Mouse (Mus musculus) forebrain, embryonic 15.5 days (tissue): Measurements from ENCODE around the gene Wdr59. TPM values are rescaled to one million over a fixed set of nuclear protein-coding genes. Genes with fewer than 3 reads are reported as not detected.

Source experiments
- ATAC-seq: fragments of 200-750 bp; cut with Nextera tagmentation; replicated peaks from 2 replicates; pipeline ENCODE4 v1.8.0; 2017; ENCODE audit warnings: mild to moderate bottlenecking, moderate TSS enrichment, moderate library complexity
- H3K27ac ChIP-seq: fragments of 300-500 bp; sonication (generic); replicated peaks from 2 replicates; pipeline ENCODE4 v1.5.1; 2015; ENCODE audit warnings: mild to moderate bottlenecking, inconsistent platforms
- H3K27me3 ChIP-seq: fragments of 300-500 bp; sonication (generic); 2 replicates; pipeline ENCODE4 v1.6.1; 2015; ENCODE audit warnings: inconsistent platforms
- H3K36me3 ChIP-seq: fragments of 300-500 bp; sonication (generic); 2 replicates; pipeline ENCODE4 v1.6.1; 2015; ENCODE audit warnings: mild to moderate bottlenecking, inconsistent platforms
- H3K4me1 ChIP-seq: fragments of 300-500 bp; sonication (generic); 2 replicates; pipeline ENCODE4 v1.6.1; 2015; ENCODE audit warnings: inconsistent platforms
- H3K4me2 ChIP-seq: fragments of 300-500 bp; sonication (generic); replicated peaks from 2 replicates; pipeline ENCODE4 v1.6.1; 2015; ENCODE audit warnings: mild to moderate bottlenecking, inconsistent platforms
- H3K4me3 ChIP-seq: fragments of 300-500 bp; sonication (generic); 2 replicates; pipeline ENCODE4 v1.5.1; 2015; ENCODE audit warnings: mild to moderate bottlenecking, inconsistent platforms
- H3K9ac ChIP-seq: fragments of 300-500 bp; sonication (generic); replicated peaks from 2 replicates; pipeline ENCODE4 v1.6.1; 2015; ENCODE audit warnings: mild to moderate bottlenecking, inconsistent platforms
- H3K9me3 ChIP-seq: fragments of 300-500 bp; sonication (generic); 2 replicates; pipeline ENCODE4 v1.6.1; 2016; ENCODE audit warnings: inconsistent platforms
- WGBS: fragments of 180-500 bp; shearing (Covaris S2); methylation state at CpG from one replicate; pipeline ENCODE4 v1.1.7; 2015; ENCODE audit warnings: mixed read lengths; 5-methylcytosine and 5-hydroxymethylcytosine counted together
- polyA plus RNA-seq: library from polyadenylated mRNA; unstranded; fragments of >200 nt; fragmentation: Nextera tagmentation; extraction: Ambion mirVana; gene quantifications from 2 replicates; pipeline ENCODE4 v1.2.1, GENCODE M21; 2015

Gene Wdr59
- polyA plus RNA-seq, result 8.6 and 9.1 TPM in 2 replicates

DNA sequence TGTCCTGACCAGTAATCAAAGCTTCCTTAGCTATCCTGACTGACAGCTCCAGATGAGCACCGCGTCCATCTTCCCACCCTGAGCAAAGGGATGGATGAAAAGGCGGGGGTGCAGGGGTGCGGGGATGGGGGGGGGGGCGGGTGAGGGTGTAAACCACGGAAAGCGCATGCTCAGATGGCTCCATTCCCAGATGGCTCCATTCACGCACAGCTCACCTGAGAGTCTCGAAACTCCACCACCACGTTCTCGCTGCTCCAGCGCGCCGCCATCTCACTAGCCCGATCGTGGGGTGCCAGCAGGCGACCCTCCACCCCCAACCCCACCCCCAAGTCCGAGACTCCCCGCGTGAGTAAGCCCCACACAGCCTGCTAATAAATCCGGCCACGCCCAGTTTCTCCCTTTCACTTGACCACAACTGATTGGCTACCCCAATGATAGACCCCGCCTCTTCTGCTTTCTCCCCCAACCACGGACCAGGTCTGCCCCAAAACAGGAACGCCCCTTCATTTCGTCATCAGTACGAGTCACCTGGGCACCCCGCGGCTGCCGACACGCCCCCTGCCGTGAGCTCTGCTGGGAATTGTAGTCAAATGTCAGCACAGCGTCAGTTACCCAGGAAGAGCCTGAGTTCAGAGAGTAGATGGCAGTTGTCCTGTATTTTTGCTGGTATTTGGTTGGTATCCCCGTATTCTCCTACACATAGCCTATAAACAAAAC lies at the start of gene Wdr59:
TSS of gene Wdr59 (minus strand) at position 380 of the 717 bp plus-strand sequence.
- H3K4me3 ChIP-seq, result peak within 1 kb of the TSS; percentile 59
- under 1% methylated on average over 34 of the region's 34 CpGs for WGBS
- H3K9me3 ChIP-seq, result no peaks in the 10 kb centered on the region
- peak within 1 kb of the TSS; percentile 60 for H3K4me2 ChIP-seq
- H3K36me3 ChIP-seq, result no peaks in the 10 kb centered on the region
- peak within 1 kb of the TSS; percentile 50 for H3K9ac ChIP-seq
- peak; percentile 99 for ATAC-seq
- H3K27ac ChIP-seq, result peak within 1 kb of the TSS; percentile 68; the same call in 1 of the 2 replicates
- H3K27me3 ChIP-seq, result no peaks in the 10 kb centered on the region
- H3K4me1 ChIP-seq, result peaks cover 13% of the 10 kb centered on the region

DNA sequence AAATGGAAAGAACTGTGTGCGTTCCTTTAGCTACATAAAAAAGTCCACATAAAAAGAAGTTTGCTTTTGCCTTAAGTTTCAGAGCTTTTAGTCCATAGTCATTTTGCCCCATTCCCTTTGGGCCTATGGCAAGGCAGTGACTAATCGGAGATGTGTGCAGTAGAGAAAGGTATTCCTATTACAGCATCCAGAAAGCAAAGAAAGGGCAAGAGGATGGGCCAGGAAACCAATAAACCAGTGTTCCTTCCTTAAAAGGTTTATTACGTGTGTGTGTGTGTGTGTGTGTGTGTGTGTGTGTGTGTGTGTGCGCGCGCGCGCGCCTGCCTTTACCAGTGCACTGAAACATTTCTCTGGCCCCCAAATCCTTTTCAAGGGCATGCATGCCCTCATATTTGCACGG lies 49.8 kb upstream of the Wdr59 start:
- no peaks in the 10 kb centered on the region for H3K36me3 ChIP-seq
- WGBS, result 86% methylated on average over 10 of the region's 10 CpGs
- ATAC-seq, result no peak
- peaks cover 50% of the 10 kb centered on the region for H3K4me1 ChIP-seq
- no peak overlapping the region for H3K4me3 ChIP-seq
- H3K27ac ChIP-seq, result no peak overlapping the region
- H3K9ac ChIP-seq, result no peak overlapping the region
- no peak overlapping the region for H3K4me2 ChIP-seq
- no peaks in the 10 kb centered on the region for H3K27me3 ChIP-seq
- H3K9me3 ChIP-seq, result no peaks in the 10 kb centered on the region

GRCm38 (mm10) chr8:111570432-111570831 lies 48.5 kb upstream of the Wdr59 start:
- Histone ChIP-seq H3K4me1 (peaks cover 62% of the 10 kb centered on the region), H3K9me3 (no peaks in the 10 kb centered on the region), H3K9ac (no peak overlapping the region), H3K4me2 (no peak overlapping the region), H3K36me3 (no peaks in the 10 kb centered on the region), H3K27ac (no peak overlapping the region), H3K27me3 (no peaks in the 10 kb centered on the region), H3K4me3 (no peak overlapping the region)
- 57% methylated on average over 2 of the region's 2 CpGs for whole genome bisulfite sequencing
- no peak for ATAC-seq

GRCm38 (mm10) chr8:111569926-111570325 lies 48.0 kb upstream of the Wdr59 start:
- H3K4me1 ChIP-seq, result peaks cover 65% of the 10 kb centered on the region
- no peak for ATAC-seq
- no peak overlapping the region for H3K4me2 ChIP-seq
- H3K36me3 ChIP-seq, result no peaks in the 10 kb centered on the region
- H3K4me3 ChIP-seq, result no peak overlapping the region
- H3K27me3 ChIP-seq, result no peaks in the 10 kb centered on the region
- H3K9ac ChIP-seq, result no peak overlapping the region
- WGBS, result 75% methylated on average over 4 of the region's 4 CpGs
- H3K9me3 ChIP-seq, result no peaks in the 10 kb centered on the region
- 0 out of 2 replicates have a peak overlapping the region, but pooled peaks have one; percentile 11 for H3K27ac ChIP-seq

DNA sequence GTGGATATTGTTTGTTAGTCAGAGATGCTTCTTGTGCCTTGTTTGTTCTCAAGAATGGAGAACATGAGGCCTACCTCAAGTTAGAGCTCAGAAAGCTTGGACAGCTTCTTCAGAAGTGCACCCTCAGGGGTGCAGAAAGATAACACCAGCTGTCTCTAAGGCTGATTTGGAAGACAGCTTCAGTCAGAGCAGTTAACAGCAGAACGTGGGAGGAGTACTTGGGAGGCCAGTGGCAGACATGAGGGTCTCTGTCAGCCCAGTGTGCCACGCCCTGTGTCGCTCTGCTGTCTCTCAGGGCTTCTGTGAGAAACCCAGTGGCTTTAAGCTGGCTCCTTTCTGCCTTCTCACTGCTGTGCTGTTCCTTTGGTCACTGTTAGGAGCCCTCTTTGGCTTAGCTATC lies 46.1 kb upstream of the Wdr59 start:
- no peak for ATAC-seq
- H3K36me3 ChIP-seq, result no peaks in the 10 kb centered on the region
- H3K9me3 ChIP-seq, result no peaks in the 10 kb centered on the region
- no peak overlapping the region for H3K4me2 ChIP-seq
- H3K4me3 ChIP-seq, result no peak overlapping the region
- no peak overlapping the region for H3K9ac ChIP-seq
- WGBS, result 61% methylated on average over 3 of the region's 3 CpGs
- peaks cover 60% of the 10 kb centered on the region for H3K4me1 ChIP-seq
- H3K27me3 ChIP-seq, result no peaks in the 10 kb centered on the region
- H3K27ac ChIP-seq, result no peak overlapping the region

DNA sequence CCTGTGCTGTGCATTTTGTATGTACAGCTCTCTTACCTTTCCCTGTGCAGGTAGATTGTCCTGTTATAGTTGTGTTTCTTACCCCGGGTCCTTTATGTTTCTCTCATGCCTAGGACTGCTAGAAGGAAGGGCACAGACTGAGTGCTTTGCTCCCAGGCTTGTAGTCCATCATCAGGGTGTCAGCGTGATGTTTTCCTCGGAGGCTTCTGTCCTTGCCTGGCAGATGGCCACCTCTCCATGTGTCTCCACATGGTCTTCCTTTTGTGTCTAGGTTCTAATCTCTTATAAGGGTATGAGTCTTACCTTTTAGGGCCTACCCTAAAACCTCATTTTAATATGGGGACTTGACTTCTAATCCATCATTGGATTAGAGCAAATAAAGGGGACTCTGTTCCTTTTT lies 45.7 kb upstream of the Wdr59 start:
- Histone ChIP-seq H3K27me3 (no peaks in the 10 kb centered on the region), H3K9ac (no peak overlapping the region), H3K4me1 (peaks cover 56% of the 10 kb centered on the region), H3K36me3 (no peaks in the 10 kb centered on the region), H3K4me3 (no peak overlapping the region), H3K9me3 (no peaks in the 10 kb centered on the region), H3K27ac (no peak overlapping the region), H3K4me2 (no peak overlapping the region)
- 52% methylated on average over 3 of the region's 3 CpGs for WGBS
- ATAC-seq, result no peak

- Histone ChIP-seq H3K4me3 (no peak overlapping the region), H3K27ac (no peak overlapping the region)
- WGBS, result 71% methylated on average over 9 of the region's 9 CpGs
Observed at GRCm38 (mm10) chr8:111566326-111566725, 44.4 kb upstream of the Wdr59 start.

DNA sequence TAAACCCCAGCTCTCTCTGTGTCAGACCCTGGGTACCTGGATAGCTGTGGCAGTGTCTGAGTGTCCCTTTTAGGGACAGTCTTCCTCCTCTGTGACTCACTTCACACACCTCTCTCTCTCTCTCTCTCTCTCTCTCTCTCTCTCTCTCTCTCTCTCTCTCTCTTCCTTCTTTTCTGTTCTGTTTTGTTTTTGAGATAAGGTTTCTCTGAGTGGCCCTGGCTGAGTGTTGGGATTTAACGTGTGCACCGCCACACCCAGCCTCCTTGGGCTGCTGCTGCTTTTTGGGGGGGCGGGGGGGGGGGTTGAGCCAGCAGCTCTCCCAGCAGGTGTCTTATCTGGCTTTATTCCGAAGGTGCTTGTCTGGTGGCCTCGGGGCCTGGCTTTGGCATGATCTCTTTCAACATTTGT lies 43.9 kb upstream of the Wdr59 start:
- 19% methylated on average over 5 of the region's 5 CpGs for WGBS
- Histone ChIP-seq H3K27me3 (no peaks in the 10 kb centered on the region), H3K9ac (no peak overlapping the region), H3K4me3 (no peak overlapping the region), H3K4me2 (no peak overlapping the region), H3K4me1 (peaks cover 43% of the 10 kb centered on the region), H3K36me3 (no peaks in the 10 kb centered on the region), H3K9me3 (no peaks in the 10 kb centered on the region), H3K27ac (no peak overlapping the region)
- ATAC-seq, result no peak

More at GRCm38 (mm10) chr8:111566326-111566725, 44.4 kb upstream of the Wdr59 start:
- Histone ChIP-seq H3K27me3 (no peaks in the 10 kb centered on the region), H3K36me3 (no peaks in the 10 kb centered on the region), H3K4me1 (peaks cover 44% of the 10 kb centered on the region), H3K9me3 (no peaks in the 10 kb centered on the region), H3K4me2 (no peak overlapping the region), H3K9ac (no peak overlapping the region)
- ATAC-seq, result no peak

DNA sequence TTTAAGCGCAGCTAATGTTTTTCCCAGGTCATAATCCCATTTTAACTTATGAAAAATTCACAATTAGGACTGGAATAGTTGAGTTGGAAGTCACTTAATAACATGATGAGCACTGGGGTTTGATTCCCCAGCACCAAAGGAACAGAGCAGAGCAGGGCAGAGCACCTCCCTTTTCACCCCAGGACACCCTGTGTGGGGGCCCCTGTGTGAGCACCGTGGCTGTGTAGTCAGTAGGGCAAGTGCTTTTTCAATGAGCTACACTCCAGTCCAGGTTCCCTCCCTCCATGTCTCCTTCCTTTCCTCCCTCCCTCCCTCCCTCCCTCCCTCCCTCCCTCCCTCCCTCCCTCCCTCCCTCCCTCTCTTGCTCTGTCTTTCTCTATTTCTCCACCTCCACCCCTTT lies 42.2 kb upstream of the Wdr59 start:
- Histone ChIP-seq H3K27me3 (no peaks in the 10 kb centered on the region), H3K4me3 (no peak overlapping the region), H3K4me2 (no peak overlapping the region), H3K9ac (no peak overlapping the region), H3K36me3 (no peaks in the 10 kb centered on the region), H3K4me1 (peaks cover 38% of the 10 kb centered on the region), H3K27ac (no peak overlapping the region), H3K9me3 (no peaks in the 10 kb centered on the region)
- WGBS, result 88% methylated on average over 2 of the region's 2 CpGs
- no peak for ATAC-seq

DNA sequence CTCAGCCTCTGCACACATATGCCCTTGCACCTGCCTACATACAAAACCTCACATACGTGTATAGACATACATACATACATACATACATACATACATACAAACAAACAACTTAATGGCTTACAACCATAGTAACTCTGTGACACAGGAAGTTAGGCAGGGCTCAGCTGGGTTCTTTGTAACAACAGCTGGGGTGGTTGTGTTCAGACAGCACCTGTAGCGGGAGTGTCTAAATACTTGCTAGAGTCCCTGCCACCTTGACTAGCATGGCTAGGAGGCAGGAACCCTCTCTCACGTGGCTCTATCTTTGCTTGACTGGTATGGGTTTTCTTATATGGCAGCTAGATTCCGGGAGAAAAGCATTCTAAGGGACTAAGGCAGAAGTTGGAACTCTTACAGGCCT lies 41.8 kb upstream of the Wdr59 start:
- Histone ChIP-seq H3K4me2 (no peak overlapping the region), H3K9me3 (no peaks in the 10 kb centered on the region), H3K4me1 (peaks cover 38% of the 10 kb centered on the region), H3K9ac (no peak overlapping the region), H3K27me3 (no peaks in the 10 kb centered on the region), H3K4me3 (no peak overlapping the region), H3K27ac (no peak overlapping the region), H3K36me3 (no peaks in the 10 kb centered on the region)
- WGBS, result 90% methylated on average over 4 of the region's 4 CpGs
- no peak for ATAC-seq

- WGBS, result 92% methylated on average over 5 of the region's 5 CpGs
- H3K27me3 ChIP-seq, result no peaks in the 10 kb centered on the region
- H3K36me3 ChIP-seq, result no peaks in the 10 kb centered on the region
- no peak overlapping the region for H3K4me3 ChIP-seq
- no peaks in the 10 kb centered on the region for H3K9me3 ChIP-seq
- ATAC-seq, result no peak
- no peak overlapping the region for H3K4me2 ChIP-seq
- H3K9ac ChIP-seq, result no peak overlapping the region
- H3K4me1 ChIP-seq, result peaks cover 36% of the 10 kb centered on the region
- no peak overlapping the region for H3K27ac ChIP-seq
Observed at GRCm38 (mm10) chr8:111563075-111563474, 41.2 kb upstream of the Wdr59 start.

DNA sequence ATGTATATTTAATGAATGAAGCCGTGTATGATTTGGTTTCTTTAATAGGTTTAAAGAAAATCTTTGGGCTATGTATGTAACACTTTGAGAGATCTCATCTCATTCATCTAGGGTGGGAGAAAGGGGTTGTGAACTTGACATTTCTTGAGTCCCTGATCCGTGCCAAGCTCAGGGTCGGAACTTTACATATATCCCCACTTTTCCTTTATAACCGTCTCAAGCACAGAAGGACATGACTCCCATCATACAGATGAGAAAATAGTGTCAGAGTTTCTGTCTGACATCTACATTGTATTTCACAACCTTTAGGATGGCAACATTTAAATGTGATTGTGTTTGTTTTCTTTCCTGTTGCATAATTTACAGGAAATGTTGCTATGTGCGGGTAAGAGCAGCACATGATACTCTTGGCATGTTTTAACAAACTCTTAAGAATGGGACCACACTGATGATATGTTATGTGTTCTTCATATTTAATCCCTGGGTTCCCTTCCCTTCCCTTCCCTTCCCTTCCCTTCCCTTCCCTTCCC lies 40.4 kb upstream of the Wdr59 start:
- Histone ChIP-seq H3K27me3 (no peaks in the 10 kb centered on the region), H3K9me3 (no peaks in the 10 kb centered on the region), H3K9ac (no peak overlapping the region), H3K4me2 (no peak overlapping the region), H3K4me3 (no peak overlapping the region), H3K27ac (no peak overlapping the region), H3K36me3 (no peaks in the 10 kb centered on the region), H3K4me1 (peaks cover 29% of the 10 kb centered on the region)
- 94% methylated on average over 5 of the region's 5 CpGs for WGBS
- ATAC-seq, result no peak

GRCm38 (mm10) chr8:111561824-111562223 lies 39.9 kb upstream of the Wdr59 start:
- no peaks in the 10 kb centered on the region for H3K9me3 ChIP-seq
- no peaks in the 10 kb centered on the region for H3K36me3 ChIP-seq
- peaks cover 25% of the 10 kb centered on the region for H3K4me1 ChIP-seq
- no peak overlapping the region for H3K4me3 ChIP-seq
- ATAC-seq, result no peak
- no peak overlapping the region for H3K27ac ChIP-seq
- H3K9ac ChIP-seq, result no peak overlapping the region
- no peaks in the 10 kb centered on the region for H3K27me3 ChIP-seq
- WGBS, result 85% methylated on average over 4 of the region's 4 CpGs
- H3K4me2 ChIP-seq, result no peak overlapping the region
